Mouse (Mus musculus) embryonic facial prominence, embryonic 12.5 days (tissue): ENCODE results near the gene Ganab. TPM values are rescaled to one million over a fixed set of nuclear protein-coding genes. Genes with fewer than 3 reads are reported as not detected.
"Not testable (repeated sequence)": the region's sequence is repeated elsewhere in the genome, so short reads cannot be mapped to it uniquely, and the experiment has no call there.

Source experiments
- ATAC-seq: fragments of 200-750 bp; cut with Nextera tagmentation; 2 replicates; pipeline ENCODE4 v1.8.0; 2017; ENCODE audit not compliant: insufficient number of reproducible peaks, insufficient read depth, low FRiP score, low TSS enrichment
- H3K27ac ChIP-seq: fragments of 300-500 bp; sonication (generic); 2 replicates; pipeline ENCODE4 v1.5.1; 2016; ENCODE audit warnings: mild to moderate bottlenecking
- H3K27me3 ChIP-seq: fragments of 300-500 bp; sonication (generic); 2 replicates; pipeline ENCODE4 v1.6.1; 2016; ENCODE audit warnings: mild to moderate bottlenecking, moderate library complexity
- H3K36me3 ChIP-seq: fragments of 300-500 bp; sonication (generic); 2 replicates; pipeline ENCODE4 v1.6.1; 2016; ENCODE audit warnings: mild to moderate bottlenecking
- H3K4me1 ChIP-seq: fragments of 300-500 bp; sonication (generic); 2 replicates; pipeline ENCODE4 v1.6.1; 2016
- H3K4me2 ChIP-seq: fragments of 300-500 bp; sonication (generic); replicated peaks from 2 replicates; pipeline ENCODE4 v1.6.1; 2016; ENCODE audit warnings: mild to moderate bottlenecking, moderate library complexity
- H3K4me3 ChIP-seq: fragments of 300-500 bp; sonication (generic); 2 replicates; pipeline ENCODE4 v1.5.1; 2016; ENCODE audit warnings: mild to moderate bottlenecking
- H3K9ac ChIP-seq: fragments of 300-500 bp; sonication (generic); 2 replicates; pipeline ENCODE4 v1.6.1; 2016; ENCODE audit warnings: mild to moderate bottlenecking, moderate library complexity
- H3K9me3 ChIP-seq: fragments of 300-500 bp; sonication (generic); 2 replicates; pipeline ENCODE4 v1.6.1; 2016; ENCODE audit warnings: mild to moderate bottlenecking, moderate library complexity
- WGBS: fragments of 180-500 bp; shearing (Covaris S2); methylation state at CpG from one replicate; pipeline ENCODE4 v1.1.7; 2016; 5-methylcytosine and 5-hydroxymethylcytosine counted together
- polyA plus RNA-seq: library from polyadenylated mRNA; unstranded; fragments of >200 nt; fragmentation: Nextera tagmentation; extraction: Ambion mirVana; gene quantifications from 2 replicates; pipeline ENCODE4 v1.2.1, GENCODE M21; 2016

Ganab gene
- polyA plus RNA-seq, 1 experiment from 2014 or later: 119 TPM

DNA sequence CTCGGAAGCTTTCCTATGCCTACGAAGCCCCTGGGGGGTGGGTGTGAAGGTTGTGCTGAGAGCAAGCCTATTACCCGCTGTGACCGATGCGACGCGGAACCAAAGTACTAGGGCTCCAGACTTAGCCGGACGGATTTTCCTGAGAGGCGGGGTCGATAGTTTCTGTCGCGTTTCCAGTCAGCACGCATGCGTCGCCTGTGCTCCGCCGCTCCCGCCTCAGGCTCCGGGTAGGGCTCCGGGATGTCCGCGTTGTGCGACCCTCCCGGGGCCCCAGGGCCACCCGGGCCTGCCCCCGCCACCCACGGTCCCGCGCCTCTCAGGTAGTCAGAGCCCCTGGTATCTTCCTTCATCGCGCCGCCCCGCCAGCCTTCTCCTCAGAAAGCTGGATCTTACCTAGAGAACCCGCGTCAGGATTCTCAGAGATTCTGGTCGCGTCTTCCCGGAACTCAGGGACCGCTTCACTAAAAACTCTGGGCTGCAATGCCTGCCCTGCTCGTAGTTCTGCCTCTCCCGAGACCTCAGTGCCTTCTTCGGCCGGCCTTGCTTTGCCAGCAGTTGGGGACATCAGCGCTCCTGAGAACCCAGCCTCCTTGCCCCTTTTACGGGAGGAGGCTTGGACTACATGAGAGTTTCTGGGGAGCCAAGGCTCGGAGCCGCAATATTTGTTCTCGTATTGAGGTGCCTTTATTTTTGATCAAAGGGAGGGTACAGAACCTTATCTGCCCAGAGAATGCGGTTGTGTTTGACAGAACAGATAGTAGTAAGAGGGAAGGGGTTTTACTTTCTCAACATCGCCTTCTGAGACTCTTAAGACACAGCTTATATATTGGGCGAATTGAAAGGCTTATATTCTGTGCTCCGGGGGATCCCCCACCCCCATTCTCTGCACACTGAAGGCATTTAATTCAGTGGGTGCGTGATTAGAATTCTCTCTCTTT is 4.8 kb upstream of the Ganab start, which contains the start of gene Ints5:
Gene Ints5, plus strand, starts transcription at position 177 of the 938 bp plus-strand sequence.
- no peaks in the 10 kb centered on the region for H3K9me3 ChIP-seq
- H3K27ac ChIP-seq: peak within 1 kb of the TSS; percentile 86
- H3K4me1 ChIP-seq: peaks cover 23% of the 10 kb centered on the region
- H3K9ac ChIP-seq: peak within 1 kb of the TSS; percentile 88
- H3K4me2 ChIP-seq: peak within 1 kb of the TSS; percentile 81
- WGBS: 4% methylated on average over 54 of the region's 54 CpGs
- H3K36me3 ChIP-seq: peaks cover 32% of the 10 kb centered on the region
- H3K27me3 ChIP-seq: no peaks in the 10 kb centered on the region
- peak; percentile 19; the same call in 1 of the 2 replicates for ATAC-seq
- peak within 1 kb of the TSS; percentile 83 for H3K4me3 ChIP-seq

DNA sequence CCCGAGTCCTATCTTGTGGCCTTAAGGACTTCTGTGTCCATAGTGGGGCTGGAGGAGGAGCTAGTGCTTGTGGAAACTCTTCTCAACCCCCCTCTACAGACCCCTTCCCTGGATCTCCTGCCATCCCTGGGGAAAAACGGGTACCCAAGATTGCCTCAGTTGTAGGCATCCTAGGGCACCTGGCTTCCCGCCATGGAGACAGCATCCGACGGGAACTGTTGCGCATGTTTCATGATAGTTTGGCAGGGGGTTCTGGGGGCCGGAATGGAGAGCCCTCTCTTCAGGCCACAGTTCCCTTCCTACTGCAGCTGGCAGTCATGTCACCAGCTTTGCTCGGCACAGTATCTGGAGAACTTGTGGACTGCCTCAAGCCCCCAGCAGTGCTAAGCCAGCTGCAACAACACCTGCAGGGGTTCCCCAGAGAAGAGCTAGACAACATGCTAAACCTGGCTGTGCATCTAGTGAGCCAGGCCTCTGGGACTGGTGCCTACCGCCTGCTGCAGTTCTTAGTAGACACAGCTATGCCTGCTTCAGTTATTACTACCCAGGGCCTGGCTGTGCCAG is 2.4 kb upstream of the Ganab start:
- no peak overlapping the region for H3K4me3 ChIP-seq
- no peak for ATAC-seq

DNA sequence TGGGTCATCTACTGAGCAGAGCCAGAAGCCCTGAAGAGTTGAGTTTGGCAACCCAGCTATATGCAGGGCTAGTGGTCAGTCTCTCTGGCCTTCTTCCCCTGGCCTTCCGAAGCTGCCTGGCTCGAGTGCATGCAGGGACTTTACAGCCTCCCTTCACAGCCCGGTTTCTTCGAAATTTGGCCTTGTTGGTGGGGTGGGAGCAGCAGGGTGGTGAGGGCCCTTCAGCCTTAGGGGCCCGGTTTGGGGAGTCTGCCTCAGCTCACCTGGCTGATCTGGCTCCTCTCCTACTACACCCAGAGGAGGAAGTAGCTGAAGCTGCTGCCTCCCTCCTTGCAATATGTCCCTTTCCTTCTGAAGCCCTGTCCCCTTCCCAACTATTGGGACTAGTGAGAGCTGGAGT is 1.6 kb upstream of the Ganab start:
- WGBS: 90% methylated on average over 5 of the region's 5 CpGs
- peaks cover 21% of the 10 kb centered on the region for H3K36me3 ChIP-seq
- not testable (repeated sequence) for H3K4me2 ChIP-seq, H3K4me3 ChIP-seq, H3K9me3 ChIP-seq, H3K27ac ChIP-seq, H3K9ac ChIP-seq, H3K27me3 ChIP-seq, ATAC-seq
- H3K4me1 ChIP-seq: peaks cover 30% of the 10 kb centered on the region

More for the DNA sequence above, 2.4 kb upstream of the Ganab start:
- Histone ChIP-seq H3K27ac (no peak overlapping the region), H3K4me2 (no peak overlapping the region), H3K27me3 (no peaks in the 10 kb centered on the region), H3K36me3 (peaks cover 29% of the 10 kb centered on the region), H3K9me3 (no peaks in the 10 kb centered on the region), H3K4me1 (peaks cover 30% of the 10 kb centered on the region), H3K9ac (no peak overlapping the region)
- WGBS: 91% methylated on average over 9 of the region's 9 CpGs

DNA sequence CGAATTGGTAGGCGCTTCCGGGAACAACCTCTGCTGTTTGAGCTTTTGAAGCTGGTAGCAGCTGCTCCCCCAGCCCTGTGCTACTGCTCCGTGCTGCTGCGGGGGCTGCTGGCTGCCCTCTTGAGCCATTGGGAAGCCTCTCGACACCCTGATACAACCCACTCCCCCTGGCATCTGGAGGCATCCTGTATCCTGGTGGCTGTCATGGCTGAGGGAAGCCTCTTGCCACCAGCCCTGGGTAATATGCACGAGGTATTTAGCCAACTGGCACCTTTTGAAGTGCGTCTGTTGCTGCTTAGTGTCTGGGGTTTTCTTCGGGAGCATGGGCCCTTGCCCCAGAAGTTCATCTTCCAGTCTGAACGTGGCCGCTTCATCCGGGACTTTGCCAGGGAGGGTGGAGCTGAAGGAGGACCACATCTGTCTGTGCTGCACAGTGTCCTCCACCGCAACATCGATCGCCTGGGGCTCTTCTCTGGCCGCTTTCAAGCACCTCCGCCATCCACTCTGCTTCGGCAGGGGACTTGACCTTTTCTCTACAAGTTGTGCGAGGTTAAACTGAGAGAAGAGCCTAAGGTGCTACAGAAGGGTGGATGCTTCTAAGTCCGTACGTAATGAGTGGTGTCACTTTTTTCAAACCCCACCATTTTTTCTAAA is 533 bp upstream of the Ganab start:
- peaks cover 23% of the 10 kb centered on the region for H3K36me3 ChIP-seq
- 20% methylated on average over 21 of the region's 21 CpGs for WGBS

DNA sequence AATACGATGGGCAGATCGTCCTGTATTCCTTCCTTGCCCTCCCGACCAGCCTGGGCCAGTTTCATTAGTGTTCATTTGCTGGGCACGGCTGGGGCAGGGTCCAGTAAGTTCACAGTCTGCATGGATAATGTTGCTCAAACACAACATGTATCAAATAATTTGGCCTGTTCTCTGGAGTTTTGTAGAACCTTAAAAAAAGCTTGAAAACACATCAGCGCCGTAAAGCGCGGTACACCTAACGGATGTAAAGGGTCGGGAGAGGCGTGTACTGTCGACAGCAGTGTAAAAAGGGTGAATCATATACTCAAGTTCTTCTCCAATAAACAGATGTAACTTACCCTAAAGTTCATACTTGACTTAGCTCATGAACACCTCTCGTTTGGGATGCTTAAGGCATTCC is 705 bp downstream of the Ganab start:
- peaks cover 28% of the 10 kb centered on the region for H3K4me1 ChIP-seq
- H3K36me3 ChIP-seq: peaks cover 32% of the 10 kb centered on the region
- H3K4me2 ChIP-seq: peak overlapping the region; percentile 59
- peak overlapping the region; percentile 84 for H3K27ac ChIP-seq
- peak overlapping the region; percentile 94 for H3K4me3 ChIP-seq
- H3K27me3 ChIP-seq: no peaks in the 10 kb centered on the region
- 16% methylated on average over 13 of the region's 13 CpGs for WGBS
- peak overlapping the region; percentile 92 for H3K9ac ChIP-seq
- no peaks in the 10 kb centered on the region for H3K9me3 ChIP-seq
- no peak for ATAC-seq

More for the DNA sequence above, 533 bp upstream of the Ganab start:
- Histone ChIP-seq H3K27ac (peak overlapping the region; percentile 88), H3K9ac (peak overlapping the region; percentile 63), H3K4me2 (peak overlapping the region; percentile 59), H3K4me1 (peaks cover 30% of the 10 kb centered on the region), H3K4me3 (peak overlapping the region; percentile 94)
- peak; percentile 49 for ATAC-seq
- not testable (repeated sequence) for H3K9me3 ChIP-seq, H3K27me3 ChIP-seq

DNA sequence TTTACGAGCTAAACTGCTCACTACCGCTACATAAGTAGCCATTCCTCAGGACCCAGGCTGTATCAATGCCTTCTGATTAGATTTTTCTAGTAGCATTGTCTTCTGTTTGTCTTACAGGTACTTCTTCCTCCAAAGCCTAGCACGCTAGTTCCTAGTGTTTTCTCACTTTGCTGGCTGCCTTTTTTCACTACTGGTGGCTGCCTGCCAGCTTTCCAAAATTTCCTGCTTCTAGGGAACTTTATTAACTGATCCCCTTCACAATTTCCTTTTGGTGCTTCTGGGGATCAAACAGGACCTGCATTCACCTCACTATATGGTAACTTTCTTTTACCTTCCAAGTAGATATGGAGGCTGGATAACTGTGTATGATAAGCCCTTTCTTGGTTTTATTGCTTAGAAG is 1.2 kb downstream of the Ganab start:
- WGBS: 68% methylated on average over 3 of the region's 3 CpGs
- H3K27ac ChIP-seq: no peak overlapping the region
- H3K4me1 ChIP-seq: peaks cover 24% of the 10 kb centered on the region
- H3K27me3 ChIP-seq: no peaks in the 10 kb centered on the region
- peak overlapping the region; percentile 59 for H3K4me2 ChIP-seq
- no peaks in the 10 kb centered on the region for H3K9me3 ChIP-seq
- H3K36me3 ChIP-seq: peaks cover 36% of the 10 kb centered on the region
- peak overlapping the region; percentile 94 for H3K4me3 ChIP-seq
- no peak for ATAC-seq
- peak overlapping the region; percentile 92 for H3K9ac ChIP-seq

DNA sequence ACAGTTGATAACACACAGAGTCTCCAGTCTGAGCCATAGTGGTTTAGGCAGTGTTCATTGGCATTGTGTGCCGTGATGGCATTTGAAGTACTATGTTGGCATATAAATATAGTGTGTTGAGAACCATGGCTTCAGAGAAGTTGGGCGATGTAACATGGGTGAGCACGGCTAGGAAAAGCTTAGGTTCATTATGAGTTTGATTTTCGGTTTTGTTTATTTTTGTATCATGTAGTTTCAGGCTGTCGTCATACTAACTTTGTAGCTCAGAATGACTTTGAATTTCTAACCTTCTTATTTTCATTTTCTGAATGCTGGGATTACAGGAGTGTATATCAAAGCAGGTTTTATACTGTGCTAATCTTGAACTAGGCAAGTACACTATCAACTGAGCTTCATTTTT is 5.5 kb downstream of the Ganab start:
- Histone ChIP-seq H3K4me1 (peaks cover 9% of the 10 kb centered on the region), H3K9me3 (no peaks in the 10 kb centered on the region), H3K9ac (no peak overlapping the region), H3K4me2 (no peak overlapping the region), H3K27me3 (no peaks in the 10 kb centered on the region), H3K4me3 (no peak overlapping the region), H3K27ac (no peak overlapping the region), H3K36me3 (peaks cover 58% of the 10 kb centered on the region)
- no peak for ATAC-seq
- WGBS: 90% methylated on average over 5 of the region's 5 CpGs

DNA sequence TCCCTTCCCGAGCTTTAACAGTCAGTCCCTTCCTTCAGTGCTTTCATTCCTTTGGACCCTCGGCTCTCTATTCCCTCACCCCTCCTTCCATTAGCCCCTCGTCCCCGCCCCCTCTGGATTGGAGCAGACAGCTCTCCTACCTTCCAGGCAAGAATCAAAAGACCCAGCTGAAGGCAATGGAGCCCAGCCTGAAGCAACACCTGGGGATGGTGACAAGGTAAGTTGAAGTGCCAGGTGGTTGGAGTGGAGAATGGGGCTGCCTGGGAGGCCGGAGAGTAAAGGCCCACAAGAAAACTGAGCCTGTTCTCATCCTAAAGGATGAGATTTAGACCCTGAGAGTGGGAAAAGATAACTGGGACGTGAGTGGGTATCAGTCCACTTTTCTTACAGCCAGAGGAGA is 10.7 kb downstream of the Ganab start:
- Histone ChIP-seq H3K4me2 (no peak overlapping the region), H3K4me3 (no peak overlapping the region), H3K36me3 (peaks cover 95% of the 10 kb centered on the region), H3K4me1 (no peaks in the 10 kb centered on the region), H3K27me3 (no peaks in the 10 kb centered on the region), H3K9me3 (no peaks in the 10 kb centered on the region), H3K27ac (no peak overlapping the region), H3K9ac (no peak overlapping the region)
- ATAC-seq: no peak
- WGBS: 92% methylated on average over 6 of the region's 6 CpGs

DNA sequence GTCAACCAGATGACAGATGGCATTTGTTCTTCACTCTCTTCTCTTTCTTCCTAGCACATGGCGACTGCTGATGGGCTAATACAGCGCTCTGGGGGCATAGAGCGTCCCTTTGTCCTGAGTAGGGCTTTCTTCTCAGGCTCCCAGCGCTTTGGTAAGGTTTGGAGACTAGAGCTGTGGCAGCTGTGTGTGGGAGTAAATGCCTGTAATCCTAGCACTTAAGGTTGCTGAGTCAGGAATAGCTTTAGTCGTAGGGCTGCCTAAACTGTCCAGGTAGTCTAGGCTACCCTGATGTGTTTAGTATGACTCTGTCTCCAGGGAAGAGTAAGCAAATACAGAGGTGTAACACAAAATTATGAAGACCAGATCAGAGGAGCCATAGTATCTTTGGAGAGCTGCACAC is 13.9 kb downstream of the Ganab start:
- no peak for ATAC-seq
- no peaks in the 10 kb centered on the region for H3K9me3 ChIP-seq
- peaks cover 98% of the 10 kb centered on the region for H3K36me3 ChIP-seq
- H3K4me3 ChIP-seq: no peak overlapping the region
- WGBS: 96% methylated on average over 5 of the region's 5 CpGs
- no peak overlapping the region for H3K9ac ChIP-seq
- no peak overlapping the region for H3K4me2 ChIP-seq
- H3K27ac ChIP-seq: no peak overlapping the region
- H3K4me1 ChIP-seq: no peaks in the 10 kb centered on the region
- no peaks in the 10 kb centered on the region for H3K27me3 ChIP-seq

DNA sequence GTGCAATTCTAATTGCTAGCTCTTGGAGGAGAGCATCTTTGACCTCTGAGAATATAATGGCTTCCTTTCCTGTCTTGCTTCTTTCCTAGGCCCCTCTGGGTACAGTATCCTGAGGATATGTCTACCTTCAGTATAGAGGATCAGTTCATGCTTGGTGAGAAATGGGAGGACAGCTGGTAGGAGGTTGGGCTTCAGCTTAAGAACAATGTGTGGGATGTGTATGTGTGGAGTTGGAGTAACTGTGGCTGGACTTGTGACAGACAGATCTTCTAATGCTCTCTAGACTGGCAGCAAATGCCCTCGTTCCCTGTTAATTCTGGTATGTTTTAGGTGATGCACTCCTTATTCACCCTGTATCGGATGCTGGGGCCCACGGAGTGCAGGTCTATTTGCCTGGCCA is 16.3 kb downstream of the Ganab start:
- Histone ChIP-seq H3K4me2 (no peak overlapping the region), H3K9ac (no peak overlapping the region), H3K4me3 (no peak overlapping the region), H3K36me3 (peaks cover 81% of the 10 kb centered on the region), H3K4me1 (no peaks in the 10 kb centered on the region), H3K27me3 (no peaks in the 10 kb centered on the region), H3K27ac (no peak overlapping the region), H3K9me3 (no peaks in the 10 kb centered on the region)
- ATAC-seq: no peak
- 95% methylated on average over 3 of the region's 3 CpGs for WGBS

DNA sequence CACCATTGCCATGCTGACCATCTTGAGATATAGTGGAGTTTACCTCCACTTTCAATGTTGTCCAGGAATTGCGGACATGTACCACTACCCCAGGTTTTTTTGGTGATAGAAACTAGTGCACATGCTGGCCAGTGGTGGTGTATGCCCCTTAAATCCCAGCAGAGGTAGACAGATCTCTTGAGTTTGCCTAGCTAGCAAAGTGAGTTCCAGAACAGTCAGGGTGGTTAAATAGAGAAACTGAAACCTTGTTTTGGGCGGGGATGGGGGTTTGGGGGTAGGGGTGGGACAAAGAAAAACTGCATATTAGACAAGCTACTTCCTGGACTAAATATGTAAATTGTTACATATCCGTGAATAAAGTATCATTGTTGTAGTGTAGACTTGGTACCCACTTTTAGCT is 21.1 kb downstream of the Ganab start:
- 91% methylated on average over 3 of the region's 3 CpGs for WGBS
- no peak overlapping the region for H3K4me3 ChIP-seq
- H3K27ac ChIP-seq: no peak overlapping the region
- H3K9me3 ChIP-seq: no peaks in the 10 kb centered on the region
- peaks cover 36% of the 10 kb centered on the region for H3K36me3 ChIP-seq
- H3K4me2 ChIP-seq: no peak overlapping the region
- no peak overlapping the region for H3K9ac ChIP-seq
- H3K27me3 ChIP-seq: no peaks in the 10 kb centered on the region
- no peak for ATAC-seq
- peaks cover 9% of the 10 kb centered on the region for H3K4me1 ChIP-seq
